Mouse (Mus musculus) liver, embryonic 11.5 days (tissue): ENCODE results near the gene Tmem30c. TPM values are rescaled to one million over a fixed set of nuclear protein-coding genes. Genes with fewer than 3 reads are reported as not detected.

ENCODE experiments used
- ATAC-seq: fragments of 200-750 bp; cut with Nextera tagmentation; replicated peaks from 2 replicates; pipeline ENCODE4 v1.8.0; 2017; ENCODE audit warnings: moderate number of reproducible peaks, mild to moderate bottlenecking, moderate TSS enrichment, moderate library complexity; ENCODE audit not compliant: low FRiP score
- DNase-seq: peaks from one replicate; pipeline ENCODE4 v3.0.0-alpha.2; 2017; ENCODE audit warnings: low spot score
- H3K27ac ChIP-seq: fragments of 300-500 bp; sonication (generic); 2 replicates; pipeline ENCODE4 v1.5.1; 2014; ENCODE audit warnings: mild to moderate bottlenecking, low read depth, low read length, control low read depth
- H3K27me3 ChIP-seq: fragments of 300-500 bp; sonication (generic); replicated peaks from 2 replicates; pipeline ENCODE4 v1.6.1; 2014; ENCODE audit warnings: low read length, mixed read lengths; ENCODE audit not compliant: control insufficient read depth, insufficient read depth
- H3K36me3 ChIP-seq: fragments of 300-500 bp; sonication (generic); 2 replicates; pipeline ENCODE4 v1.6.1; 2014; ENCODE audit warnings: mild to moderate bottlenecking, low read length, moderate library complexity, mixed read lengths; ENCODE audit not compliant: control insufficient read depth, insufficient read depth
- H3K4me1 ChIP-seq: fragments of 300-500 bp; sonication (generic); replicated peaks from 2 replicates; pipeline ENCODE4 v1.6.1; 2014; ENCODE audit warnings: low read length, mixed read lengths; ENCODE audit not compliant: control insufficient read depth, insufficient read depth
- H3K4me2 ChIP-seq: fragments of 300-500 bp; sonication (generic); 2 replicates; pipeline ENCODE4 v1.6.1; 2014; ENCODE audit warnings: mild to moderate bottlenecking, control low read depth, moderate library complexity
- H3K4me3 ChIP-seq: fragments of 300-500 bp; sonication (generic); 2 replicates; pipeline ENCODE4 v1.5.1; 2014; ENCODE audit warnings: low read depth, low read length, control low read depth
- H3K9ac ChIP-seq: fragments of 300-500 bp; sonication (generic); 2 replicates; pipeline ENCODE4 v1.6.1; 2014; ENCODE audit warnings: low read depth, low read length, control low read depth
- H3K9me3 ChIP-seq: fragments of 300-500 bp; sonication (generic); 2 replicates; pipeline ENCODE4 v1.6.1; 2016; ENCODE audit warnings: low read length, inconsistent platforms, mixed read lengths; ENCODE audit not compliant: control insufficient read depth
- WGBS: fragments of 180-500 bp; shearing (Covaris S2); extraction: QIAGEN DNeasy Blood & Tissue Kit; methylation state at CpG from one replicate; pipeline ENCODE4 v1.1.7; 2014; 5-methylcytosine and 5-hydroxymethylcytosine counted together
- polyA plus RNA-seq: library from polyadenylated mRNA; unstranded; fragments of >200 nt; fragmentation: Nextera tagmentation; extraction: Ambion mirVana; gene quantifications from 2 replicates; pipeline ENCODE4 v1.2.1, GENCODE M21; 2014

Gene Tmem30c
- 0.13 TPM in 1 of 2 replicates, not detected in the other for polyA plus RNA-seq

DNA sequence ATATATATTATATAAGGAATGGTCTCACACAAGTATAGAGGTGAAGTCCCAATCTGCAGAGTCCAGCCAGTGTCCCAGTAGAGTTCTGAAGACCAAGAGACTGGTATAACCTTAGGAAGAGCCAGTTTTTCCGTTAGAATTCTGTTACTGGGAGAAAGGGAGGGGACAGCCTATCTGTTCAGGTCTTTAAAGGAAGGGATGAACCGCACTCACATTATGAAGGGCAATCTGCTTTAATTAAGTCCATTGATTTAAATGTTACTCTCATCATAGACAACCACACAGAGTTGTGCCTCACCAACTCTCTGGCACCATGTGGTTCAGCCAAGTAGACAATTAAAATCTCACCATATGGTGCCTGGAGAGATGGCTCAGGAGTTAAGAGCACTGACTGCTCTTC lies at the start of gene Tmem30c:
TSS of gene Tmem30c (minus strand) at position 101 of the 400 bp plus-strand sequence.
- Histone ChIP-seq H3K9ac (no peak within 1 kb of the TSS), H3K27ac (no peak within 1 kb of the TSS)
- WGBS: 73% methylated on average over 2 of the region's 2 CpGs

DNA sequence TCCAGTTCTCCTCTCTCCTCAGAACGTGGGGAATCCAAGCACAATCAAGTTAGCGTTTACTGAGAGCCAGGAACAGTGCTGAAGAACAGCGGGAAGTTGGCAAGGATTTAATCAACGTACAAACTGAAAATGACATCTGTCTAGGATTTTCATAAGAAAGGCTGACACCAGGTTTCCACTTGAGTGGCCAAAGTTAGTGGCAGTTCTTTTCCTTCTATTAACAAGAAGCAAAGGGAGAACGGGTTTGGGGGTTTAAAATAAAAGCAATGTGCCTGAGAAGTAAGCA lies 47.9 kb upstream of the Tmem30c start:
- DNase-seq (no peak), ATAC-seq (no peak)
- Histone ChIP-seq H3K36me3 (no peaks in the 10 kb centered on the region), H3K27me3 (no peaks in the 10 kb centered on the region), H3K9ac (no peak overlapping the region), H3K4me3 (no peak overlapping the region), H3K4me1 (no peaks in the 10 kb centered on the region), H3K4me2 (no peak overlapping the region), H3K9me3 (no peaks in the 10 kb centered on the region), H3K27ac (no peak overlapping the region)
- WGBS: 76% methylated on average over 5 of the region's 5 CpGs

More for the DNA sequence above, at the start of gene Tmem30c:
- Histone ChIP-seq H3K4me2 (no peak within 1 kb of the TSS), H3K36me3 (no peaks in the 10 kb centered on the region), H3K4me1 (no peaks in the 10 kb centered on the region), H3K27me3 (no peaks in the 10 kb centered on the region), H3K4me3 (no peak within 1 kb of the TSS), H3K9me3 (no peaks in the 10 kb centered on the region)
- DNase-seq: no peak
- ATAC-seq: no peak

DNA sequence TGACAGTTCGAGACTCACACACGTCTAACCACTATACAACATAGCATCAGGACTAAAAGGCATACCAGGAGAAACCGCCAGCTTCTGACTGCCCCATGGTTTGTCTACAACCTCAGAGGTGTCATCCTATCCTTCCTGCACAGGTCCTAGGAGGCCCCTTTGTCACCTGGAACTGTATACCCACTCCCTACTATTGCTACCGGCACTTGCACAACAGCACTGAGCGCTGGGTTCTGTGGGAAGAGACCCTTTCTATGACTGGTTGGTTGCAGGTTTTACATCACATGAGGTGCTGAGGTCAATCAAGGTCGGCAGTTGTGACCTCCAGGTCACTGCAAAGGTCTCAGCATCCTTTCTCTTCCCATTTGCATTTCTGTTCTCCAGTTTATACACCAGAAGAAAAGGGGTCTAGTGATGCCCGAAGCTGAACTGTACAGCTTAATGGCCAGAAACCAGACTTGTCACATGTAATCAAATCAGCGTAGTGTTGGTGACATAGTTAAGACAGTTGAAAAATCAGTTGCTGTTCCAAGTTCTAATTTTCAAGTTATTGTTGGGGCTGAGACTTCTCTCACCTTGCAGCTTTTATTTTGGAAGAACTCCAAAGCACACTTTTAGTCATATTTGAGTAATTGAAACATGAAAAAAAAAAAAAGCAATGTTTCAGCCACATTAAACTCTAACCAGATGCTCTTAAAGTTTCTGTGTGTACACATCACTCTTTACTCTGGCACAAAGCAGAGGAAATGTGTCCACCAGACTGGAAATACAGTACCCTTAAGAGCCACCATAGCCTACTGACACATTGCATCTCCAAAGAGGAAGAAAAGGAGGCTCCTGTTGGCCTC lies 47.3 kb upstream of the Tmem30c start:
- H3K4me2 ChIP-seq: no peak overlapping the region
- H3K36me3 ChIP-seq: no peaks in the 10 kb centered on the region
- H3K27ac ChIP-seq: no peak overlapping the region
- H3K9me3 ChIP-seq: no peaks in the 10 kb centered on the region
- WGBS: 81% methylated on average over 8 of the region's 8 CpGs
- H3K27me3 ChIP-seq: no peaks in the 10 kb centered on the region
- no peak overlapping the region for H3K9ac ChIP-seq
- DNase-seq (no peak), ATAC-seq (no peak)
- no peaks in the 10 kb centered on the region for H3K4me1 ChIP-seq
- H3K4me3 ChIP-seq: no peak overlapping the region

DNA sequence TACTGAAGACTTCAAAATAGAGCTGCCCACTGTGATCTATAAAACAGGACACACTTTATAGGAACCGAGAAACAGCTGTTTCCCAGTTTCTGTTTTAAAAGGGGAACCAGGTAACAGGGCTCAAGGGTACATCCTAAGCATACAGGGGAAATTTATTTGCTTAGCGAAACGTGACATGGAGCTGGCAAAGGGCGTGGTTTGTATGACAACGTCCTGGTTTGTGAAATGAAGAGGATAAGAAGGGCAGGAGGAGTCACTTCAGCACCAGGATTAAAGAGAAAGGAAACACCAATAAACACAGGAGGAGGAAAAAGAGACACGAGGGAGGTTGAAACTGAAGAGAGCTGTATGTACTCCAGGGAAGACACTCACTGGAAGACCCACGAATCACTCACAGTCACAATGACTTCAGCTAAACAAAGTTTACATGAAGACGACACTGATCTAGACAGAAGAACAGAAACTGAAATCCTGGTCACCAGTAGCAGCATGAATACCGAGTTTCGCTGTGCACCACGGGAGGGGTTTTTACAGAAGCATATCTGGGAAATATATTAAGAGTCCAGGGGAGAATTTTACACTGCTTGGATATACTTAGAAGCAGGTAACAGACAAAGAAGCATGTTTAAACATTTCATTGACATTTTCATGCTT lies 44.2 kb upstream of the Tmem30c start:
- H3K36me3 ChIP-seq: no peaks in the 10 kb centered on the region
- H3K4me2 ChIP-seq: no peak overlapping the region
- H3K27ac ChIP-seq: no peak overlapping the region
- WGBS: 68% methylated on average over 11 of the region's 11 CpGs
- DNase-seq (no peak), ATAC-seq (no peak)
- no peak overlapping the region for H3K9ac ChIP-seq
- no peaks in the 10 kb centered on the region for H3K27me3 ChIP-seq
- H3K4me3 ChIP-seq: no peak overlapping the region
- H3K4me1 ChIP-seq: no peaks in the 10 kb centered on the region
- no peaks in the 10 kb centered on the region for H3K9me3 ChIP-seq

DNA sequence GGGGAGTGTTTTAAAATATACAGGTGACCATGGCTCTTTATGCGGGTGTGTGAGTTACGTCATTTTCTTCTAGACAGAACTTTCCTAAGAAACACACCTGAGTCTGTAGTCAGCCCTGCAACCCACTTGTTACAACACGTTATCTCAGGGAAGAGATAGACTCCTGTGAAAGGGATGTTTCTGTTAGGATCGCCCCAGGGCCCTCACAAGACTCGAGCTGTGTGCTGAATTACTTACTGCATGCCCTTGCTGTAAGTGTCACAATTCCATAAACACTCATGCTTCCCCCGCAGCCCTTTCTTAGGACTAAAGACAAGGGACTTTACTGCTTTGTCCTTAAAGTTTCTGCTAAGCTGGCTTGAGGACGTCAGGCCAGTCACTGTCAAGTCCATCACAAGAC lies 39.6 kb upstream of the Tmem30c start:
- Histone ChIP-seq H3K4me1 (no peaks in the 10 kb centered on the region), H3K27me3 (no peaks in the 10 kb centered on the region), H3K36me3 (no peaks in the 10 kb centered on the region), H3K9me3 (no peaks in the 10 kb centered on the region), H3K4me3 (no peak overlapping the region), H3K4me2 (no peak overlapping the region), H3K27ac (no peak overlapping the region), H3K9ac (no peak overlapping the region)
- no peak for DNase-seq
- 75% methylated on average over 7 of the region's 7 CpGs for WGBS
- no peak for ATAC-seq

DNA sequence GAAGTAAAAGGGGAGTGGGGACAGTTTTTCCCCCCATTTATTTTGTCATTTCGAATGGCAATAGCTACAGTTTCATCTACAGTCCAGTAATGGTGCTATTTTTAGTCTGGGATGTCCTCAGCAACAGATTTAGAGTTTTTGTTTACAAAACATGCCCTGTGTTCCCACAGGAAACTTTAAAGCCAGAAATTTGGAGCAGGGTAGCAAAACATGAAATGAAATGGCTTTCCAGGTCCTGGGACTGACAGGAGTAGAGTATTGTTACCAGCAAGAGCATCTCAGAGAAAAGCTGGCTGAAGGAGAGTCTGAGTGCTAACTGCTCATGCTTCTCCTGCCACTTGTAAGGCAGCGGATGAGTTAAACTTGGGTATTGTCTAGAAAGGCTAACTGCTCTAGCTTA lies 37.4 kb upstream of the Tmem30c start:
- Histone ChIP-seq H3K4me3 (no peak overlapping the region), H3K9me3 (no peaks in the 10 kb centered on the region), H3K9ac (no peak overlapping the region), H3K4me1 (no peaks in the 10 kb centered on the region), H3K27ac (no peak overlapping the region), H3K27me3 (no peaks in the 10 kb centered on the region), H3K36me3 (no peaks in the 10 kb centered on the region), H3K4me2 (no peak overlapping the region)
- no peak for ATAC-seq
- 73% methylated on average over 2 of the region's 2 CpGs for WGBS
- no peak for DNase-seq

DNA sequence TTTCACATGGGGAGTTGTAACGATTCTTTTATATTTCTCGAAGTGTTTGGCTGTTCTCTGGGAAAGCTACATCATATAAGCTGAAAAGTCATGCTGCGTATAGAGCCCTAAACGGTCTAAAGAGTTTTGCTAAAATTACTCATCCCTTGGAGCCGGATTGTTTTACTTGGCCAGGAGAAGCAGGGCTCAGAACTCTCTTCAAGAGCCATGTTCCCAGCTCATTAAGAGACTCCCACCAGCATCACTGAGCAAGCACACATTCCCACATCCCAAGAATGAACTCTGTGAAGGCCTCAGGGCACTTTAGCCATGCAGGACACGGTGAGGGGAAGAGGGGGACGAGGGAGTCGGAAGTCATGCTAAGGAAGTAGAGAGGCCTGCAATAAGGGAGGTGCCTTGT lies 36.4 kb upstream of the Tmem30c start:
- Histone ChIP-seq H3K27ac (no peak overlapping the region), H3K4me2 (no peak overlapping the region), H3K27me3 (no peaks in the 10 kb centered on the region), H3K9ac (no peak overlapping the region), H3K36me3 (no peaks in the 10 kb centered on the region), H3K4me1 (no peaks in the 10 kb centered on the region), H3K9me3 (no peaks in the 10 kb centered on the region), H3K4me3 (no peak overlapping the region)
- ATAC-seq (no peak), DNase-seq (no peak)
- WGBS: 88% methylated on average over 8 of the region's 8 CpGs

DNA sequence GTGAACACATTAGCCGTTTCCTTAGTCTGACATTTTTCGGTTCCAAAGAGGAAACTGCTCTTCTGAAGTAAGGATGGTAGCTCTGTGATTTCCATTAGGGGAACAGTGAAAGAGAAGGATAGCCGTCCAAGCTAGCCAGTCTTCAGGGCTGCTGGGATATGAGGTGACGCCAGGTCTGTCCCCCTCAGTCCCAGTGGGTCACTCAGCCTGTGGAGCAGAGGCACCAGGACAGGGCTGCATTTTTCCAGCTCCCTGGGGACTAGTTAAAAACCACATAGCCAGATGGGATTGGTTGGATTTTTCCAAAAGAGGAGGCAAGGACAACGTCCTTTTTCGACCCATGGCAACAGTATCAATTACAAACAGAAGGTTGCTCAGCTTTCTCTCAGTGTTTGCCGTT lies 34.3 kb upstream of the Tmem30c start:
- Histone ChIP-seq H3K4me3 (no peak overlapping the region), H3K4me1 (no peaks in the 10 kb centered on the region), H3K27ac (no peak overlapping the region), H3K4me2 (no peak overlapping the region), H3K36me3 (no peaks in the 10 kb centered on the region), H3K9ac (no peak overlapping the region), H3K27me3 (no peaks in the 10 kb centered on the region), H3K9me3 (no peaks in the 10 kb centered on the region)
- no peak for ATAC-seq
- DNase-seq: no peak
- WGBS: 75% methylated on average over 7 of the region's 7 CpGs
